Mouse (Mus musculus): Measurements from ENCODE around the gene Ptger3. TPM values are rescaled to one million over a fixed set of nuclear protein-coding genes. Genes with fewer than 3 reads are reported as not detected.

The Ptger3 gene
- polyA plus RNA-seq, 1 experiment from 2014 or later: 9.5 TPM

DNA sequence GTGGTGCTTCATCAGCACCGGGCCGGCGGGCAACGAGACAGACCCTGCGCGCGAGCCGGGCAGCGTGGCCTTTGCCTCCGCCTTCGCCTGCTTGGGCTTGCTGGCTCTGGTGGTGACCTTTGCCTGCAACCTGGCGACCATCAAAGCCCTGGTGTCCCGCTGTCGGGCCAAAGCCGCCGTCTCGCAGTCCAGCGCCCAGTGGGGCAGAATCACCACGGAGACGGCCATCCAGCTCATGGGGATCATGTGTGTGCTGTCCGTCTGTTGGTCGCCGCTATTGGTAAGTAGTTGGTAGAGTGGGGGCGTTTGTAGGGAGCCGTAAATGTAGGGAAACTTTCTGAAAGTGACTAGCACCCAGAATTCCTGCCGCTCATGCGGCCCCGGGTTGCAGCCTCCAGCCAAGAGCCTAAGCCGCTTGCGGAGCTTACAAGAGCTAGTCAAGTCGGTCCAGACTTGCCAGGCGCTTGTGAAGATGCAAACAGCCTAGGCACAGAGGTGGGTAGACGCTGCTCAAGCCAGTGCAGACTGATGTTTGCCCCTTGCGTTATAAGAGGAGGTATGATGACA is 957 bp downstream of the Ptger3 start:
- peak; percentile 26; the same call in 1 of the 2 replicates for ATAC-seq (ENCODE audit: insufficient number of reproducible peaks, low FRiP score, low TSS enrichment, low read depth)
- Histone ChIP-seq H3K4me2 (peak overlapping the region; percentile 92), H3K9ac (no peak overlapping the region), H3K27me3 (peaks cover 45% of the 10 kb centered on the region), H3K4me1 (peaks cover 15% of the 10 kb centered on the region), H3K9me3 (no peaks in the 10 kb centered on the region), H3K36me3 (no peaks in the 10 kb centered on the region), H3K4me3 (peak overlapping the region; percentile 52), H3K27ac (no peak overlapping the region)
- 1% methylated on average over 34 of the region's 34 CpGs for WGBS

DNA sequence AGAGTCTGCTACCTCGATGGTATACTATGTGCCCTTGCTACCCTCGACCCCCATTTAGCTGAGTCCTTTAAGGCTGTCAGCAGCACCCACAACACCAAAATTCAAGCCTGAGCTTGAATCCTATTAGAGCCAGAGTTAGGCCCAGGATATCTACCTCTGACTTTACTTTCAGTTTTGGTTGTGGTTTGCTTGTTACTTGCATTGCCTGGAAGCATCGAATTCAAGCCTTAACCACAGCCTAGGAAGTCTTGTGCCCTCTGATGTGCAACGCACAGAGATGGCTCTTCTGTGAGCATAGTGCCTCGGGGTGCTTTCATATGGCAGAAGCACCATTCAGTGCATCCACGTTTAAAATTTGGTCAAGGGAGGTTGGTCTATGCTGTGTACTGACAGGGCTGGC is 5.3 kb downstream of the Ptger3 start:
- Histone ChIP-seq H3K9me3 (no peaks in the 10 kb centered on the region), H3K9ac (no peak overlapping the region), H3K27ac (no peak overlapping the region), H3K36me3 (no peaks in the 10 kb centered on the region), H3K4me1 (peaks cover 9% of the 10 kb centered on the region), H3K4me3 (no peak overlapping the region), H3K27me3 (peaks cover 30% of the 10 kb centered on the region), H3K4me2 (no peak overlapping the region)
- WGBS: 69% methylated on average over 6 of the region's 6 CpGs
- ATAC-seq (ENCODE audit: insufficient number of reproducible peaks, low FRiP score, low TSS enrichment, low read depth): no peak

DNA sequence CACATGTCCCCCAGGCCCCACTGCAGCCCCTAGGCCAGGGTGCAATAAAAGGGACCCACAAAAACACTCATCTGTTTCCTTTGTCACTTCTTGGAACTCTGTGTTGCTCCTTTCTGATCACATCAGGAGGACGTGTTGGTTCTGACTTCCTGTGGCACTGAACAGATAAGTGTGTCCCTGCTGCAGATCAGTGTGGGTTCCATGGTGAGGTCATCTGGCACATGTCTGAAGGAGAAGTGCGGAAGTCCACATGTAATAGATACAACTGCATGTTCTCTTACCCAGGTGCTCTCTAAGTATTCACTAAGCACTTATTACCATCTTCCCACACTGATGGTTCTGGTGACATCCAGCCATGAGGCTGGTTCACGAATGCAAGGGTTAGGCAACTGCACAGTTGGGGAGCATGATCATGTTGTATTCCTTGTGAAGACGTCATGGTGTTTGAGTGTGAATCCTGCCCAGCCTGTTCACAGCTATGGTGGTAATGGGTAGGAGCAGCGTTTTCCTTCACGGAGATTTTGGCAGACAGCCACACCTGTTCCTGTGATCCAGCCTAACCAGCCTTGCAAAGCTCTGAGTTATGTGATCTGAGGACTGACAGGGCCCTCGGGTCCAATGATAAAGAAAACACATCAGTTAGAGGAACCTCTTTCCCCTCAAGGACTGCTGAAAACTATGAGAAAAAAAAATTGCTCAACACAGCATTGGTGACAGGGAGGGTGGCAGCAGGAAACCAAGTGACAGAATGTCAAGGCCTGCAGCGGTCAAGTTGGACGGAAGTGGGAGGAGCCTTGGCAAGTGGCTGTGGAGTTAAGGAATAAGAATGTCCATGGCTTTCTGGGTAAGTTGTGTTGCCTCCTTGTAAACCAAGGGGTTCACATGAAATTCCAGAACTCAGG is 9.0 kb downstream of the Ptger3 start:
- H3K9me3 ChIP-seq: no peaks in the 10 kb centered on the region
- ATAC-seq (ENCODE audit: insufficient number of reproducible peaks, low FRiP score, low TSS enrichment, low read depth): 0 out of 2 replicates have a peak, but pooled peaks have one; percentile 30
- H3K36me3 ChIP-seq: no peaks in the 10 kb centered on the region
- H3K27ac ChIP-seq: no peak overlapping the region
- H3K4me3 ChIP-seq: no peak overlapping the region
- no peaks in the 10 kb centered on the region for H3K27me3 ChIP-seq
- 56% methylated on average over 9 of the region's 9 CpGs for WGBS
- no peak overlapping the region for H3K4me2 ChIP-seq
- H3K4me1 ChIP-seq: no peaks in the 10 kb centered on the region
- H3K9ac ChIP-seq: no peak overlapping the region

DNA sequence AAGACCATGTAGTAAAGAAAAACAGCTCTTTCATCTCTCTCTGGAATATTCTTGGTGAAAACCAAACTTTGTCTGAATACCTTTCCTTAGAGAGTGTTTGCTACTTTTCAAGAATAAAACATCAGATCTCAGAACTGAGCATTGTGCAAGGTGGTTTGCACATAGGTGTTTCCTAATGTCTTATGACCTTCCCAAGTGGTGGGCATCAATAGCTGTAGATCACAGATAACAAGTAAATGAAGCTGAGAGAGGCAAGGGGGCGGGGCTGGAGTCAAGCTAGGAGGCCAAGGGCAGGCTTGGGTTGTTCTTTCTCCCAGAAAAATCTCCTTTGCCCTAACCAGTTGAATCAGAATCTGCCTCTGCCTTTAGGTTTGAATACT is 9.6 kb downstream of the Ptger3 start:
- H3K36me3 ChIP-seq: no peaks in the 10 kb centered on the region
- no peaks in the 10 kb centered on the region for H3K27me3 ChIP-seq
- H3K9ac ChIP-seq: no peak overlapping the region
- H3K9me3 ChIP-seq: no peaks in the 10 kb centered on the region
- ATAC-seq (ENCODE audit: insufficient number of reproducible peaks, low FRiP score, low TSS enrichment, low read depth): no peak
- no peaks in the 10 kb centered on the region for H3K4me1 ChIP-seq
- 59% methylated on average over 1 of the region's 1 CpGs for WGBS
- no peak overlapping the region for H3K4me3 ChIP-seq
- H3K27ac ChIP-seq: no peak overlapping the region
- H3K4me2 ChIP-seq: no peak overlapping the region

DNA sequence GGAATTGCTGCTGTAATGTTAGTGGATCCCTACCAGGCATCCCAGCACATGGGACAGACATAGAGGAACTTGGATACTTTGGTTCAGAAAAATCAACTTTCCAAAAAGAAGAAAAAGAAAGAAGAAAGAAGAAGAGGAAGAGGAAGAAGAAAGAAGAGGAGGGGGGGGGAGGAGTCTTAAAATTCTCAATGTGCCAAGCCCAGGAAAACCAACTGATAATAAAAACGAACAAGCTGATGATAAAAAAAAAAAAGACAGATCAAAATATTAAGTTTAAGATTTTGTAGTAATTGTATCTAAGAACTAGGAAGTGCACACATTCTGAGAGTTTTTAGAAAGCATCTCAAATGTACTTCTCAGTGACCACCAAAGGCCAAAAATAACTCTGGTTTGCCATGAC is 10.2 kb downstream of the Ptger3 start:
- H3K9ac ChIP-seq: no peak overlapping the region
- no peaks in the 10 kb centered on the region for H3K4me1 ChIP-seq
- no peak for ATAC-seq (ENCODE audit: insufficient number of reproducible peaks, low FRiP score, low TSS enrichment, low read depth)
- H3K36me3 ChIP-seq: no peaks in the 10 kb centered on the region
- H3K4me3 ChIP-seq: no peak overlapping the region
- no peaks in the 10 kb centered on the region for H3K9me3 ChIP-seq
- no peaks in the 10 kb centered on the region for H3K27me3 ChIP-seq
- no peak overlapping the region for H3K27ac ChIP-seq
- 83% methylated on average over 1 of the region's 1 CpGs for WGBS
- no peak overlapping the region for H3K4me2 ChIP-seq

DNA sequence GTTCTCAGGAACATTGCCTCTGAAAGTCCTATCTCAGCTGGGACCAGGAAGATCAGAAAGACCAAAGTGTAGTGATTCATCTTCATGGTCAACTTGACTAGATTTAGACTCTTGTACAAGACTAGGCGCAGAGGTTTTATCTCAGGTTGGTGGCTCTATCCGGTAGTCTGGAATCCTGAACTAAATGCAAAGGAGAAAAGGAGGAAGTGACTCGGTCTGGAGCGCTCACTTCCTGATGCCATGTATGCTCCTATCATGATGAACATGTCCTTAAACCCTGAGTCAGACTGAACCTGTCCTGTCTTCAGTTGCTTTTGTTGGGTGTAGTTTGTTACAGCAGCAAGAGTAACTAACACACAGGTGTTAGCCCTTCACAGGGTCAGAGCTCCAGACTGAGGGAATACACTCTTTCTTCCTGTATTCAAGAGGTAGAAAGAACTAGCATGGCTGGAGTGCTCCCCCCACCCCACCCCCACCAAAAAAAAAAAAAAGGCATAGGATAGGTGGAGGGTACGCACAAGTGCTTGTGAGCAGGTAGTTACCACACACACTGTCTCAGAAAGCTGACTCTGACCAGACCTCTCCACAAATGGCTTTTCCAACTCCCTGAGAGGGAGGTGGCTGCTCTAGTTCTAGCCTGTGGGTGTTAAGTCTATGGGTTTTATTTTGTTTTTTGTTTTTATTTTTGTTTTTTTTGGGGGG is 11.9 kb downstream of the Ptger3 start:
- no peak overlapping the region for H3K27ac ChIP-seq
- no peak overlapping the region for H3K4me2 ChIP-seq
- H3K9me3 ChIP-seq: no peaks in the 10 kb centered on the region
- H3K36me3 ChIP-seq: no peaks in the 10 kb centered on the region
- ATAC-seq (ENCODE audit: insufficient number of reproducible peaks, low FRiP score, low TSS enrichment, low read depth): no peak
- peaks cover 5% of the 10 kb centered on the region for H3K4me1 ChIP-seq
- no peak overlapping the region for H3K4me3 ChIP-seq
- H3K9ac ChIP-seq: no peak overlapping the region
- H3K27me3 ChIP-seq: no peaks in the 10 kb centered on the region
- 85% methylated on average over 5 of the region's 5 CpGs for WGBS

DNA sequence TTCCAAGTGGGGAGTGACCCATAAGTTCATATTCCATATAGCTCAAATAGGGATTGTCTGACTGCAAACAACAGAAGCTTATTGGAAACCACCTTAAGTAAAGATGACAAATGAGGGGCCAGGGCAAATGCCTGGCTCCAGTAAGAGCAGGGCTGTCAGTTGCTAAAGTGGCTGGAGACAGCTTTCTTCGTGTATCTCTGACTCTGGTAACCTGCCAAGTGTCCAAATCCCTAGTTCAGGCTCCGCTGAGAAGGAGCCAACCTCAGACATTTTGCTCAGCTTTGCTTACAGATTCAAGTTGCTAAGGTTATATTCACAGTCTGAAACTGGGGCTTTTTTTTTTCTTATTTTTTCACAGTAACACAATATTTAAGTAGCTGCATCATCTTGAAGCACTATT is 12.7 kb downstream of the Ptger3 start:
- no peaks in the 10 kb centered on the region for H3K36me3 ChIP-seq
- H3K27me3 ChIP-seq: no peaks in the 10 kb centered on the region
- H3K27ac ChIP-seq: no peak overlapping the region
- no peak overlapping the region for H3K4me2 ChIP-seq
- H3K4me1 ChIP-seq: peaks cover 5% of the 10 kb centered on the region
- H3K9ac ChIP-seq: no peak overlapping the region
- ATAC-seq (ENCODE audit: insufficient number of reproducible peaks, low FRiP score, low TSS enrichment, low read depth): no peak
- 59% methylated on average over 2 of the region's 2 CpGs for WGBS
- H3K9me3 ChIP-seq: no peaks in the 10 kb centered on the region
- H3K4me3 ChIP-seq: no peak overlapping the region

DNA sequence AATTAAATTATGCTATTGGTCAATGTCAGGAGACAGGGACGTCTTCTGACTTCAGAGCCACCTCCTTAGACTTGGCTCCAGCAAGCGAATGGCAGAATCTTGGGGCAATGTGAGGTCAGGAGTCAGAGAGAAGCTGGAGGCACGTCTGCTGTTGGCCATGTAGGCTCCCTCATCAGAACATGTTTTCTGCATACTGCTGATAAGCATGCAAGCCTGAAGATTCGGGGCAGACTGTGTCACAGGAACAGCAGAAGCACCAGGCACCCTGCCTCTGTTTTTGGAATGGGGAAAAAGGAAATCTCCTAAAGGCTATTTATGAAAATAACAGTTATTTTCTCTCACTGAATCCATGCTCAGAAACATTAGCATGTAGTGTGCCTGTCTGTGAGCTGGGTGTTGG is 13.6 kb downstream of the Ptger3 start:
- Histone ChIP-seq H3K4me3 (no peak overlapping the region), H3K27me3 (no peaks in the 10 kb centered on the region), H3K36me3 (no peaks in the 10 kb centered on the region), H3K4me2 (no peak overlapping the region), H3K4me1 (peaks cover 5% of the 10 kb centered on the region), H3K9me3 (no peaks in the 10 kb centered on the region), H3K27ac (no peak overlapping the region), H3K9ac (no peak overlapping the region)
- 56% methylated on average over 4 of the region's 4 CpGs for WGBS
- ATAC-seq (ENCODE audit: insufficient number of reproducible peaks, low FRiP score, low TSS enrichment, low read depth): no peak

DNA sequence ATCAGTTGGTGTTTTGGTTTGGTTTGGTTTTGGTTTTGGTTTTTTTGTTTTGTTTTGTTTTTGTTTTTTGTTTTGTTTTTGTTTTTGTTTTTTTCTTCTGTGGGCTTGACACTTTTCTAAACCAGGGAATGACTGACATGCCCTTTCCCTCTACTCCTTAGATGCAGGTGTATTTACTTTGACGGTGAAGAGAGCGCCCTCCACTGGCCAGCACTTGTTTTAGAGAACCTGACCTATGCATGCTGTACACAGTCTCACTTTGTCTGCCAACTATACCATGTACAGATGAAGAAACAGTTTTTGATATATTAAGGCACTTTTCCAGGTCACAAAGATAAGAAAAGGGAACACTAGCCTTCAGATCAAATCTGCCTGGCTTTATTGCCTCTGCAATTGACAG is 15.1 kb downstream of the Ptger3 start:
- no peak overlapping the region for H3K27ac ChIP-seq
- H3K9ac ChIP-seq: no peak overlapping the region
- H3K4me1 ChIP-seq: peaks cover 5% of the 10 kb centered on the region
- no peaks in the 10 kb centered on the region for H3K27me3 ChIP-seq
- no peak overlapping the region for H3K4me3 ChIP-seq
- H3K4me2 ChIP-seq: no peak overlapping the region
- WGBS: 36% methylated on average over 2 of the region's 2 CpGs
- no peak for ATAC-seq (ENCODE audit: insufficient number of reproducible peaks, low FRiP score, low TSS enrichment, low read depth)
- no peaks in the 10 kb centered on the region for H3K36me3 ChIP-seq
- H3K9me3 ChIP-seq: no peaks in the 10 kb centered on the region

DNA sequence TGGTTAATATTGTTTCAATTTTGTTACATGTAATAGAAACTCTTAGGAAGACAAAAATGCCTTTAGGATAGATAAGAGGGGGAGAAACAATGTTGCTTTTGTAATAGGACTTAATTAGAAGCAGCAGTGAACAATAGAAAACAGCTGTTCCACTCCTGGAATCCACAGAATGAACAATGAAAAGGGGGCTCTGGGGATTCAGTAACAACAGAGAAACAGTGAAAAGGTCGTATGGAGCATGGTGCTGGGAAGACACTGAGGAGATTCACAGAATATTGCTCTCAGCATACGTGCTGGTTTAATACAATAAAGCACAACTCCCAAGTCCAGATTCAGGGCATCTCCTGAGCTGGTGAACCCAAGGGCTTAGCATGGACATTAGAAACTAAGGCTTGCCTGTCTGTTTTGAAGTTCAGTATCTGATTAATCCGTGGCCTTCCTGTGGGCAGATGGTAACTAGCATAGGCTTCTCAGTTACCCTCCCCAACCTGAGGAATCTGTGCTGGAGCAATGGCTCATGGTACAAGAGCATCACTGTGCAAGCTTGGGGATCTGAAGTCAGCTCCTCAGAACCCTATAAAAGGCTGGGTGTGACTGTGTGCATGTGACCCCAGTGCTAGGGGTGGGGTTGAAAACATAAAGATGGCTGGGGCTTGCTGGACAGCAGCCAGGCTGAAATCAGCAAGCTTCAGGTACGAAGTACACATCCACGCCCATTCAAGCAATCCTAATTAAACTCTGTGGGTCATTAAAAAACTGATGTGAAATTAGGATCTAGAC is 16.1 kb downstream of the Ptger3 start:
- Histone ChIP-seq H3K9ac (no peak overlapping the region), H3K4me1 (peaks cover 5% of the 10 kb centered on the region), H3K27ac (0 out of 2 replicates have a peak overlapping the region, but pooled peaks have one; percentile 9), H3K9me3 (no peaks in the 10 kb centered on the region), H3K27me3 (no peaks in the 10 kb centered on the region), H3K4me2 (no peak overlapping the region), H3K4me3 (no peak overlapping the region), H3K36me3 (no peaks in the 10 kb centered on the region)
- 28% methylated on average over 5 of the region's 5 CpGs for WGBS
- ATAC-seq (ENCODE audit: insufficient number of reproducible peaks, low FRiP score, low TSS enrichment, low read depth): no peak

DNA sequence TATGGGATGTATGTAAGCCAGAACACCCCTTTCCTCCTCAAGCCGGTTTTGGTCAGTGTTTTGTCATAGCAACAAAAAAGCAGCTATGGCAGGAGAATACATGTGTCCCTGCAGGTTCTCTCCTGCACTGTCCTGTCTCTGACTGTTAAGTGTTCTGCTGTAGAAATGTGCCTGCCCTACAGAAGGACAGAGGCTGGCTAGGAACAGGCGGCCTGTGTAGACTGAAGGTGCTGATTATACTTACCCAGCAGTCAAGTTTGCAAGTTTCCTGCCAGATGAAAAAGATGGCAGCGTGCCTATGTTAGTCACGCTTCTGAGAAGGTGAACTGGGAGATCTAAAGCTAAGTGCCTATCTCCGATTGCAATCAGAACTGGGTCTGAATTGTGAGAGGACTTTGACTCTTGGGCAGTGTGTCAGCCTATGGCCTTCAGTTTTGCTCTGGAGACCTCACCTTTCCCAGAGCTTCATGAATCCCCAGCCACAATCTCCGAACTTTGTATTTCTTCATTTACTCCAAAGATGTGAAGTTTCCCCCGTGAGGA is 31.2 kb downstream of the Ptger3 start:
- WGBS: 59% methylated on average over 7 of the region's 7 CpGs

More for the DNA sequence above, 31.2 kb downstream of the Ptger3 start:
- Histone ChIP-seq H3K4me3 (no peak overlapping the region), H3K4me1 (no peaks in the 10 kb centered on the region), H3K36me3 (no peaks in the 10 kb centered on the region), H3K9ac (no peak overlapping the region), H3K4me2 (no peak overlapping the region), H3K27ac (peak overlapping the region; percentile 33; the same call in 1 of the 2 replicates), H3K27me3 (no peaks in the 10 kb centered on the region), H3K9me3 (no peaks in the 10 kb centered on the region)
- ATAC-seq (ENCODE audit: insufficient number of reproducible peaks, low FRiP score, low TSS enrichment, low read depth): no peak

Data from limb, embryonic 15.5 days (tissue).